Mouse (Mus musculus) adrenal gland (tissue): ENCODE data around the gene Sertad2.

ENCODE experiments used
- intact Hi-C: fragments of 180-260 bp; cut with DNase I; formaldehyde crosslinking; loops from one replicate; pipeline ENCODE4 v1.15.1; 2025

The Sertad2 gene

GRCm38 (mm10) chr11:20642321-20642720 lies 99.3 kb downstream of the Sertad2 start:
- intact Hi-C loops = no loop called here

- intact Hi-C loops = no loop called here
Measured at GRCm38 (mm10) chr11:20643161-20643560, 100.1 kb downstream of the Sertad2 start.

GRCm38 (mm10) chr11:20644166-20644565 lies 101.1 kb downstream of the Sertad2 start:
- intact Hi-C loops = no loop called here

GRCm38 (mm10) chr11:20644872-20645271 lies 101.8 kb downstream of the Sertad2 start:
- intact Hi-C loops = no loop called here

- intact Hi-C loops = no loop called here
Measured at GRCm38 (mm10) chr11:20645521-20645920, 102.5 kb downstream of the Sertad2 start.

- intact Hi-C loops = no loop called here
Measured at GRCm38 (mm10) chr11:20646142-20646541, 103.1 kb downstream of the Sertad2 start.

- intact Hi-C loops = no loop called here
Measured at GRCm38 (mm10) chr11:20646986-20647726, 104.1 kb downstream of the Sertad2 start.

- intact Hi-C loops = no loop called here
Measured at GRCm38 (mm10) chr11:20647902-20648625, 105.0 kb downstream of the Sertad2 start.

- intact Hi-C loops = no loop called here
Measured at GRCm38 (mm10) chr11:20649477-20649876, 106.4 kb downstream of the Sertad2 start.

- intact Hi-C loops = no loop called here
Measured at GRCm38 (mm10) chr11:20650006-20650639, 107.1 kb downstream of the Sertad2 start.

GRCm38 (mm10) chr11:20651166-20651565 lies 108.1 kb downstream of the Sertad2 start:
- intact Hi-C loops = no loop called here

GRCm38 (mm10) chr11:20655795-20656710 lies 113.0 kb downstream of the Sertad2 start:
- intact Hi-C loops = no loop called here

- intact Hi-C loops = no loop called here
Measured at GRCm38 (mm10) chr11:20656711-20657057, 113.6 kb downstream of the Sertad2 start.

GRCm38 (mm10) chr11:20659094-20659493 lies 116.0 kb downstream of the Sertad2 start:
- intact Hi-C loops = no loop called here

GRCm38 (mm10) chr11:20660111-20661097 lies 117.4 kb downstream of the Sertad2 start:
- intact Hi-C loops = no loop called here

GRCm38 (mm10) chr11:20661652-20662051 lies 118.6 kb downstream of the Sertad2 start:
- intact Hi-C loops = no loop called here

- intact Hi-C loops = no loop called here
Measured at GRCm38 (mm10) chr11:20662811-20663210, 119.8 kb downstream of the Sertad2 start.

- intact Hi-C loops = no loop called here
Measured at GRCm38 (mm10) chr11:20663580-20664198, 120.6 kb downstream of the Sertad2 start.

GRCm38 (mm10) chr11:20664878-20665277 lies 121.8 kb downstream of the Sertad2 start:
- intact Hi-C loops = no loop called here
